Mouse (Mus musculus) fibroblast of lung, adult 2 months (primary cell): ENCODE results near the gene Gm15140.
"Not testable (repeated sequence)": the region's sequence is repeated elsewhere in the genome, so short reads cannot be mapped to it uniquely, and the experiment has no call there.

Experiments
- DNase-seq: peaks from one replicate; pipeline ENCODE4 v3.0.0-alpha.2; 2011; ENCODE audit warnings: low read depth

Gm15140 gene

GRCm38 (mm10) chrX:154120585-154120984, at the start of gene Gm15140:
Gm15140 (minus strand) TSS chrX:154120685.
- not testable (repeated sequence) for DNase-seq
